Mouse (Mus musculus): ENCODE results near the gene Gpr83. TPM values are rescaled to one million over a fixed set of nuclear protein-coding genes. Genes with fewer than 3 reads are reported as not detected.

Gene Gpr83
- polyA plus RNA-seq, 1 experiment from 2014 or later = 0.27 TPM

- no peaks in the 10 kb centered on the region for H3K9me3 ChIP-seq
- H3K36me3 ChIP-seq = no peaks in the 10 kb centered on the region
- H3K4me3 ChIP-seq = no peak overlapping the region
- no peaks in the 10 kb centered on the region for H3K4me1 ChIP-seq
- no peak overlapping the region for H3K4me2 ChIP-seq
- no peaks in the 10 kb centered on the region for H3K27me3 ChIP-seq
- no peak overlapping the region for H3K9ac ChIP-seq
- no peak overlapping the region for H3K27ac ChIP-seq
- 48% methylated on average over 5 of the region's 5 CpGs for WGBS
- no peak for ATAC-seq (ENCODE audit: insufficient number of reproducible peaks, insufficient read depth, low FRiP score, low TSS enrichment, low read depth)
Observed at GRCm38 (mm10) chr9:14846428-14846827, 13.6 kb upstream of the Gpr83 start.

- Histone ChIP-seq H3K9me3 (no peaks in the 10 kb centered on the region), H3K36me3 (no peaks in the 10 kb centered on the region), H3K9ac (no peak overlapping the region), H3K27me3 (no peaks in the 10 kb centered on the region), H3K4me1 (no peaks in the 10 kb centered on the region), H3K4me2 (no peak overlapping the region), H3K27ac (no peak overlapping the region), H3K4me3 (no peak overlapping the region)
- WGBS = 66% methylated on average over 1 of the region's 1 CpGs
- no peak for ATAC-seq (ENCODE audit: insufficient number of reproducible peaks, insufficient read depth, low FRiP score, low TSS enrichment, low read depth)
Observed at GRCm38 (mm10) chr9:14848267-14848935, 11.6 kb upstream of the Gpr83 start.

- Histone ChIP-seq H3K4me2 (no peak overlapping the region), H3K4me3 (no peak overlapping the region), H3K9me3 (no peaks in the 10 kb centered on the region), H3K27ac (no peak overlapping the region), H3K9ac (no peak overlapping the region), H3K36me3 (no peaks in the 10 kb centered on the region), H3K27me3 (peaks cover 25% of the 10 kb centered on the region), H3K4me1 (peaks cover 2% of the 10 kb centered on the region; the same call in 1 of the 2 replicates)
- WGBS = 45% methylated on average over 4 of the region's 4 CpGs
- no peak for ATAC-seq (ENCODE audit: insufficient number of reproducible peaks, insufficient read depth, low FRiP score, low TSS enrichment, low read depth)
Observed at GRCm38 (mm10) chr9:14854585-14854984, 5.4 kb upstream of the Gpr83 start.

- H3K9me3 ChIP-seq = no peaks in the 10 kb centered on the region
- H3K4me1 ChIP-seq = peaks cover 10% of the 10 kb centered on the region; the same call in 1 of the 2 replicates
- H3K4me3 ChIP-seq = no peak overlapping the region
- no peak overlapping the region for H3K9ac ChIP-seq
- H3K36me3 ChIP-seq = no peaks in the 10 kb centered on the region
- ATAC-seq (ENCODE audit: insufficient number of reproducible peaks, insufficient read depth, low FRiP score, low TSS enrichment, low read depth) = no peak
- 58% methylated on average over 4 of the region's 4 CpGs for whole genome bisulfite sequencing
- H3K27me3 ChIP-seq = peaks cover 50% of the 10 kb centered on the region
- no peak overlapping the region for H3K4me2 ChIP-seq
- no peak overlapping the region for H3K27ac ChIP-seq
Observed at GRCm38 (mm10) chr9:14856922-14857654, 2.9 kb upstream of the Gpr83 start.

- no peak overlapping the region for H3K9ac ChIP-seq
- H3K4me1 ChIP-seq = peaks cover 10% of the 10 kb centered on the region; the same call in 1 of the 2 replicates
- H3K4me2 ChIP-seq = no peak overlapping the region
- H3K9me3 ChIP-seq = no peaks in the 10 kb centered on the region
- H3K27ac ChIP-seq = no peak overlapping the region
- no peak overlapping the region for H3K4me3 ChIP-seq
- H3K36me3 ChIP-seq = no peaks in the 10 kb centered on the region
- peaks cover 60% of the 10 kb centered on the region for H3K27me3 ChIP-seq
- 63% methylated on average over 7 of the region's 7 CpGs for WGBS
- no peak for ATAC-seq (ENCODE audit: insufficient number of reproducible peaks, insufficient read depth, low FRiP score, low TSS enrichment, low read depth)
Observed at GRCm38 (mm10) chr9:14858170-14858706, 1.8 kb upstream of the Gpr83 start.

- Histone ChIP-seq H3K9ac (no peak overlapping the region), H3K4me2 (no peak overlapping the region), H3K4me1 (peaks cover 10% of the 10 kb centered on the region; the same call in 1 of the 2 replicates), H3K9me3 (no peaks in the 10 kb centered on the region), H3K27me3 (peaks cover 63% of the 10 kb centered on the region), H3K4me3 (no peak overlapping the region), H3K36me3 (no peaks in the 10 kb centered on the region), H3K27ac (no peak overlapping the region)
- WGBS = 73% methylated on average over 3 of the region's 3 CpGs
- ATAC-seq (ENCODE audit: insufficient number of reproducible peaks, insufficient read depth, low FRiP score, low TSS enrichment, low read depth) = no peak
Observed at GRCm38 (mm10) chr9:14858782-14859181, 1.2 kb upstream of the Gpr83 start.

- H3K9ac ChIP-seq = no peak overlapping the region
- no peak for ATAC-seq (ENCODE audit: insufficient number of reproducible peaks, insufficient read depth, low FRiP score, low TSS enrichment, low read depth)
- WGBS = 46% methylated on average over 3 of the region's 3 CpGs
- H3K27me3 ChIP-seq = peaks cover 54% of the 10 kb centered on the region
- no peaks in the 10 kb centered on the region for H3K9me3 ChIP-seq
- no peak overlapping the region for H3K4me2 ChIP-seq
- no peaks in the 10 kb centered on the region for H3K36me3 ChIP-seq
- H3K4me1 ChIP-seq = peaks cover 10% of the 10 kb centered on the region; the same call in 1 of the 2 replicates
- H3K27ac ChIP-seq = no peak overlapping the region
- no peak overlapping the region for H3K4me3 ChIP-seq
Observed at GRCm38 (mm10) chr9:14863126-14863525, 3.1 kb downstream of the Gpr83 start.

- Histone ChIP-seq H3K4me2 (no peak overlapping the region), H3K4me1 (peaks cover 7% of the 10 kb centered on the region; the same call in 1 of the 2 replicates), H3K27ac (no peak overlapping the region), H3K9ac (no peak overlapping the region), H3K27me3 (peaks cover 38% of the 10 kb centered on the region), H3K36me3 (no peaks in the 10 kb centered on the region), H3K9me3 (no peaks in the 10 kb centered on the region), H3K4me3 (no peak overlapping the region)
- WGBS = 79% methylated on average over 9 of the region's 9 CpGs
- ATAC-seq (ENCODE audit: insufficient number of reproducible peaks, insufficient read depth, low FRiP score, low TSS enrichment, low read depth) = no peak
Observed at GRCm38 (mm10) chr9:14864726-14865125, 4.7 kb downstream of the Gpr83 start.

GRCm38 (mm10) chr9:14866957-14867356, 6.9 kb downstream of the Gpr83 start:
- Histone ChIP-seq H3K27ac (no peak overlapping the region), H3K9ac (no peak overlapping the region), H3K4me2 (no peak overlapping the region), H3K9me3 (no peaks in the 10 kb centered on the region), H3K36me3 (no peaks in the 10 kb centered on the region), H3K27me3 (peaks cover 15% of the 10 kb centered on the region), H3K4me1 (peaks cover 2% of the 10 kb centered on the region), H3K4me3 (no peak overlapping the region)
- no peak for ATAC-seq (ENCODE audit: insufficient number of reproducible peaks, insufficient read depth, low FRiP score, low TSS enrichment, low read depth)
- 34% methylated on average over 7 of the region's 7 CpGs for WGBS

GRCm38 (mm10) chr9:14868326-14868725, 8.3 kb downstream of the Gpr83 start:
- no peak overlapping the region for H3K4me2 ChIP-seq
- H3K9me3 ChIP-seq = no peaks in the 10 kb centered on the region
- no peak overlapping the region for H3K27ac ChIP-seq
- peaks cover 14% of the 10 kb centered on the region for H3K4me1 ChIP-seq
- H3K36me3 ChIP-seq = no peaks in the 10 kb centered on the region
- H3K4me3 ChIP-seq = no peak overlapping the region
- no peak overlapping the region for H3K9ac ChIP-seq
- H3K27me3 ChIP-seq = peaks cover 3% of the 10 kb centered on the region
- no peak for ATAC-seq (ENCODE audit: insufficient number of reproducible peaks, insufficient read depth, low FRiP score, low TSS enrichment, low read depth)
- 96% methylated on average over 8 of the region's 8 CpGs for WGBS

GRCm38 (mm10) chr9:14870377-14870776, 10.4 kb downstream of the Gpr83 start:
- ATAC-seq (ENCODE audit: insufficient number of reproducible peaks, insufficient read depth, low FRiP score, low TSS enrichment, low read depth) = no peak
- Histone ChIP-seq H3K9ac (no peak overlapping the region), H3K27ac (no peak overlapping the region), H3K9me3 (no peaks in the 10 kb centered on the region), H3K27me3 (no peaks in the 10 kb centered on the region), H3K4me1 (peaks cover 14% of the 10 kb centered on the region), H3K4me2 (no peak overlapping the region), H3K36me3 (no peaks in the 10 kb centered on the region), H3K4me3 (no peak overlapping the region)
- WGBS = 79% methylated on average over 2 of the region's 2 CpGs

- 83% methylated on average over 10 of the region's 10 CpGs for WGBS
- no peaks in the 10 kb centered on the region for H3K9me3 ChIP-seq
- no peak for ATAC-seq (ENCODE audit: insufficient number of reproducible peaks, insufficient read depth, low FRiP score, low TSS enrichment, low read depth)
Observed at GRCm38 (mm10) chr9:14870802-14871201, 10.8 kb downstream of the Gpr83 start.

More at GRCm38 (mm10) chr9:14870802-14871201, 10.8 kb downstream of the Gpr83 start:
- H3K36me3 ChIP-seq = no peaks in the 10 kb centered on the region
- H3K4me3 ChIP-seq = no peak overlapping the region
- peaks cover 14% of the 10 kb centered on the region for H3K4me1 ChIP-seq
- no peaks in the 10 kb centered on the region for H3K27me3 ChIP-seq
- H3K27ac ChIP-seq = no peak overlapping the region
- H3K4me2 ChIP-seq = no peak overlapping the region
- H3K9ac ChIP-seq = no peak overlapping the region
